In genomic region chr4:99122047-99122446, GRCm38 (mm10) we compare ENCODE assay signal across 14 mouse cellular contexts. TPM values are rescaled to one million over a fixed set of nuclear protein-coding genes. Genes with fewer than 3 reads are reported as not detected.
DNase-seq lines count a peak whose midpoint lies in the region; ATAC-seq and TF ChIP-seq lines count a peak whose summit lies in the region.
"Had no signal": no experiment of that assay in that cellular context is flagged by ENCODE, and none has a peak within 500 bp of the region (broad histone marks: within the 10 kb centered on the region; RNA-seq: fewer than 3 reads in every experiment).

No protein-coding gene starts in this region.

- H3K79me2 ChIP-seq in myocyte (ENCODE audit: control insufficient read depth, insufficient read depth) = peaks cover 33% of the 10 kb centered on the region

- peak overlapping the region; percentile 67 for H3K4me2 ChIP-seq in hindbrain, postnatal 0 days (ENCODE audit: low read depth, low read length)
- peak overlapping the region; percentile 97 for H3K4me2 ChIP-seq in myocyte (ENCODE audit: low read depth)

- no peak overlapping the region for H3K9ac ChIP-seq in hindbrain, postnatal 0 days (replicated peaks; ENCODE audit: low read length)

- H3ac ChIP-seq in myocyte (ENCODE audit: control insufficient read depth, insufficient read length) = no peak overlapping the region

- TF ChIP-seq POLR2A in cortical plate, adult 2 months (IDR thresholded peaks at IDR 0.05; ENCODE audit: extremely low read depth, insufficient read depth, low read length) = no peak
- TF ChIP-seq POLR2A in myocyte (IDR thresholded peaks at IDR 0.05; ENCODE audit: insufficient read length, low read depth) = no peak

- peak overlapping the region; percentile 95 for H3K27ac ChIP-seq in layer of hippocampus, adult 2 months
- no peak overlapping the region for H3K27ac ChIP-seq in cortical plate, adult 2 months (ENCODE audit: insufficient read depth, low read length)
- peak overlapping the region; percentile 93; the same call in 1 of the 2 replicates for H3K27ac ChIP-seq in hindbrain, postnatal 0 days
- H3K27ac ChIP-seq: liver, embryonic 13.5 days had no signal

- no peaks in the 10 kb centered on the region for H3K9me3 ChIP-seq in hindbrain, postnatal 0 days (ENCODE audit: low read length)
- H3K9me3 ChIP-seq: liver, embryonic 13.5 days had no signal

- WGBS in hindbrain, postnatal 0 days = 59% methylated on average over 3 of the region's 3 CpGs

- peaks cover 8% of the 10 kb centered on the region; the same call in 1 of the 2 replicates for H3K4me1 ChIP-seq in cortical plate, adult 2 months (ENCODE audit: control insufficient read depth, insufficient read depth, low read length)
- peaks cover 15% of the 10 kb centered on the region for H3K4me1 ChIP-seq in hindbrain, postnatal 0 days (ENCODE audit: insufficient read depth, low read length)

- no peak for ATAC-seq in hindbrain, postnatal 0 days
- ATAC-seq in inflammation-experienced regulatory T-cells, adult 6 months = no peak

- TF ChIP-seq CTCF in layer of hippocampus, adult 2 months (conservative IDR thresholded peaks at IDR 0.05) = no peak
- TF ChIP-seq CTCF in cortical plate, adult 2 months (IDR thresholded peaks at IDR 0.05; ENCODE audit: extremely low read depth, insufficient read depth, low read length) = no peak
- no peak for TF ChIP-seq CTCF in hindbrain, postnatal 0 days (IDR thresholded peaks at IDR 0.05; ENCODE audit: low read depth)

- DNase-seq in layer of hippocampus, adult 2 months (ENCODE audit: low spot score in 2 of 2) = no peak
- no peak for DNase-seq in layer of hippocampus, adult 9-10 months (ENCODE audit: low spot score)
- DNase-seq in hindbrain, postnatal 0 days (ENCODE audit: low spot score) = no peak
- no peak for DNase-seq in thymus, postnatal 10 days (ENCODE audit: low spot score in 2 of 2)
- DNase-seq in urinary bladder, postnatal 25 days (ENCODE audit: low spot score) = no peak
- DNase-seq: adrenal gland, adult 8-10 months; embryo, embryonic 11 days; heart, postnatal 10 days; kidney, postnatal 10 days; liver, embryonic 13.5 days; right cerebral cortex, postnatal 25 days had no signal

- H3K36me3 ChIP-seq in hindbrain, postnatal 0 days (ENCODE audit: insufficient read depth, low read length) = no peaks in the 10 kb centered on the region
- no peaks in the 10 kb centered on the region for H3K36me3 ChIP-seq in myocyte (ENCODE audit: control insufficient read depth, insufficient read depth)
- H3K36me3 ChIP-seq: liver, embryonic 13.5 days had no signal

- H3K27me3 ChIP-seq in hindbrain, postnatal 0 days (ENCODE audit: insufficient read depth, low read length) = no peaks in the 10 kb centered on the region
- no peaks in the 10 kb centered on the region for H3K27me3 ChIP-seq in myocyte (ENCODE audit: control insufficient read depth, insufficient read depth, insufficient read length)
- H3K27me3 ChIP-seq: liver, embryonic 13.5 days had no signal

- H3K4me3 ChIP-seq in layer of hippocampus, adult 2 months = peak overlapping the region; percentile 78
- peak overlapping the region; percentile 84; the same call in 1 of the 2 replicates for H3K4me3 ChIP-seq in cortical plate, adult 2 months (ENCODE audit: insufficient read depth, low read length)
- no peak overlapping the region for H3K4me3 ChIP-seq in hindbrain, postnatal 0 days (ENCODE audit: low read length)
- no peak overlapping the region for H3K4me3 ChIP-seq in myocyte

TF ChIP-seq in myocyte, 11 proteins besides CTCF, POLR2A, EP300 and RAD21:
- TF ChIP-seq SRF (IDR thresholded peaks at IDR 0.05; ENCODE audit: control insufficient read depth, insufficient read length, low read depth) = no peak

RNA-seq across cellular contexts. Expression of gene Dock7, which starts 1.3 kb away (rescaled TPM):
- total RNA-seq in layer of hippocampus, adult 2 months (2021) = 10 to 100 TPM; 31.2 to 39.7 TPM
- polyA plus RNA-seq in cortical plate, adult 2 months (2012; rRNA removed) = 55.2 and 65.2 TPM in 2 replicates
- 71.5 and 72.8 TPM in 2 replicates for total RNA-seq in hindbrain, postnatal 0 days (2014; rRNA removed)
- polyA plus RNA-seq in hindbrain, postnatal 0 days (2015; fragmentation: Nextera tagmentation; extraction: Ambion mirVana) = 29.3 and 31.4 TPM in 2 replicates
- polyA plus RNA-seq in myocyte (2012; fragmentation: generic; extraction: Trizol) = 24.7 TPM
- under 1 TPM in 2 of 3 experiments, not detected in 1; 0.16 to 0.97 TPM for polyA plus RNA-seq in inflammation-experienced regulatory T-cells, adult 6 months (2017; shearing (Covaris generic))

Comparison
In these comparisons a context has a peak if more than half of its experiments do, and no peak if none do; other contexts are left out.
1. H3K4me3 ChIP-seq: peak in layer of hippocampus, adult 2 months (single experiment) and cortical plate, adult 2 months (single experiment); none in hindbrain, postnatal 0 days (single experiment) and myocyte (single experiment).
2. RNA of gene Dock7, which starts 1.3 kb away (polyA plus RNA-seq): 55.2 to 65.2 TPM in cortical plate, adult 2 months, 29.3 to 31.4 TPM in hindbrain, postnatal 0 days and 24.7 TPM in myocyte (single experiment); 0.16 to 0.97 TPM in inflammation-experienced regulatory T-cells, adult 6 months; every median in the first group is over 10 times any median in the second.